Mouse (Mus musculus) hindbrain, embryonic 13.5 days (tissue): ENCODE data around the gene Mbtd1. TPM values are rescaled to one million over a fixed set of nuclear protein-coding genes. Genes with fewer than 3 reads are reported as not detected.
A peak's percentile ranks its signal among the peaks of the same experiment; 100 is the strongest.

ENCODE experiments used
- ATAC-seq: fragments of 200-750 bp; cut with Nextera tagmentation; 2 replicates; pipeline ENCODE4 v1.8.0; 2017; ENCODE audit warnings: moderate TSS enrichment; ENCODE audit not compliant: low FRiP score
- H3K27ac ChIP-seq: fragments of 300-500 bp; sonication (generic); 2 replicates; pipeline ENCODE4 v1.5.1; 2015; ENCODE audit warnings: inconsistent platforms, mild to moderate bottlenecking, moderate library complexity
- H3K27me3 ChIP-seq: fragments of 300-500 bp; sonication (generic); 2 replicates; pipeline ENCODE4 v1.6.1; 2015; ENCODE audit warnings: mild to moderate bottlenecking, inconsistent platforms
- H3K36me3 ChIP-seq: fragments of 300-500 bp; sonication (generic); 2 replicates; pipeline ENCODE4 v1.6.1; 2015; ENCODE audit warnings: mild to moderate bottlenecking, inconsistent platforms
- H3K4me1 ChIP-seq: fragments of 300-500 bp; sonication (generic); replicated peaks from 2 replicates; pipeline ENCODE4 v1.6.1; 2015; ENCODE audit warnings: inconsistent platforms
- H3K4me2 ChIP-seq: fragments of 300-500 bp; sonication (generic); 2 replicates; pipeline ENCODE4 v1.6.1; 2015; ENCODE audit warnings: inconsistent platforms, mild to moderate bottlenecking, moderate library complexity
- H3K4me3 ChIP-seq: fragments of 300-500 bp; sonication (generic); 2 replicates; pipeline ENCODE4 v1.5.1; 2015; ENCODE audit warnings: mild to moderate bottlenecking, inconsistent platforms
- H3K9ac ChIP-seq: fragments of 300-500 bp; sonication (generic); 2 replicates; pipeline ENCODE4 v1.6.1; 2015; ENCODE audit warnings: mild to moderate bottlenecking, inconsistent platforms
- H3K9me3 ChIP-seq: fragments of 300-500 bp; sonication (generic); 2 replicates; pipeline ENCODE4 v1.6.1; 2016; ENCODE audit warnings: inconsistent platforms
- WGBS: fragments of 180-500 bp; shearing (Covaris S2); methylation state at CpG from one replicate; pipeline ENCODE4 v1.1.7; 2015; 5-methylcytosine and 5-hydroxymethylcytosine counted together
- polyA plus RNA-seq: library from polyadenylated mRNA; unstranded; fragments of >200 nt; fragmentation: Nextera tagmentation; extraction: Ambion mirVana; gene quantifications from 2 replicates; pipeline ENCODE4 v1.2.1, GENCODE M21; 2015

The Mbtd1 gene
- 34.5 and 34.8 TPM in 2 replicates for polyA plus RNA-seq

DNA sequence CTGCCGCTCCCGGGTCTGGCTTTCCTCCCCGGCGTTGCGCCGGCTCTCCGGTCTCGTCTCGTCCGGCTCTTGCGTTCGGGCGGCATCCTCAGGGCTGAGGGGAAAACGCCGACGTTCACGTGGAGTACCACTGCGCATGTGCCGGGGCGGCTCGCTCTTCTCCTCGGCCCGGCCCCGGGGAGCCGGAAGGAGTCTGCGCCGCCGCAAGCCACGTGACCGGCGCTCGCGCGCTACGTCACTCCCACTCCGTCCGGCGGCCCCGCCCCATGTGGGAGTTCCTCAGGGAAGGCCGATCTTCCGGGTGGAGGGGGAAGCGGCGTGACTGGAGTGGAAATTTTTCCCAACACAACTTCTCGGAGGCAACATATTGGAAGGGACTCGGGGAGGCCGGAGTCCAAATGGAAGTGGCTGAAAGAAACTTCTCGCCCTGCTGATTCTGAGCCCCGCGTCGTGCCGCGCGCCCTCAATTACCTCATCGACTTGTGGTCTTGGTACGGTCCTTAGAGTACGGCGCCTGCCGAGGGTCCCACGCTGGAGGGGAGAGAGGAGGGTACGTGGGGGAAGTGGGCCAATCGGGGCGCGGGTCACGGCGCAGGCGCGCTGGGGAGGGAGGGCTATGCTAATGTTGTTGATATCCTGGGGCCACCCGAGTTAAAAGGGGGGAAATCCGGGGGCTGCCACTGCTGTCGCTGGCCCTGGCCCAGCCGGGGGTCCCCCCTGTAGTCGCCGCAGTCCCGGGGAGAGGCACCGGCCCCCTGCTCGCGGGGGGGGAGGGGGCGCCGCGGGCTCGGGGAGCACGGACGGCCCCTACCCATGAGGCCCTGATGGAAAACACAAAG lies at the start of gene Mbtd1, which contains the start of gene Utp18:
TSS of gene Mbtd1 (plus strand) at position 281 of the 839 bp plus-strand sequence.
TSS of gene Utp18 (minus strand) at position 195 of the 839 bp plus-strand sequence.
- no peaks in the 10 kb centered on the region for H3K27me3 ChIP-seq
- no peaks in the 10 kb centered on the region for H3K9me3 ChIP-seq
- H3K36me3 ChIP-seq = peaks cover 5% of the 10 kb centered on the region
- WGBS = under 1% methylated on average over 81 of the region's 83 CpGs
- ATAC-seq = peak; percentile 97
- peak within 1 kb of the TSS; percentile 97 for H3K4me2 ChIP-seq
- peaks cover 46% of the 10 kb centered on the region for H3K4me1 ChIP-seq
- peak within 1 kb of the TSS; percentile 95 for H3K27ac ChIP-seq
- peak within 1 kb of the TSS; percentile 97 for H3K4me3 ChIP-seq
- peak within 1 kb of the TSS; percentile 97 for H3K9ac ChIP-seq

DNA sequence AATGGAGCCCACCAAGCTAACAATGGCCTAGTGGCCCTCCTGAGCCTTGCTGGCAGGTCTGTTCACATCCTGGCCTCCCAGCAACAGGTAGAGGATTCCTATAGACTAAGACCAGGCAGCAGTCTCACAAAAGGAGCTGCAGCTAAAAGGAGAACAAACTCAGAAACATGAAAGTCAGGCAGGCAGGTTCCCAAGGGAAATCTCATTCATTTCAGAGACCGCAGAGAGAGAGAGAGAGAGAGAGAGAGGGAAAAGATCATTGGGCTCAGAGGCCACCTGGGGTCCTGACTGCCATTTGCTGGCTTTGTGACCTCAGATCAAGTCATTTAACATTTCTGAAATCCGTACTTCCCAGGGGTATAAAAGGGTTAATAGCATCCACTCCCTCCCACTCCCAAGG lies 38.3 kb upstream of the Mbtd1 start:
- H3K4me3 ChIP-seq = no peak overlapping the region
- ATAC-seq = no peak
- H3K9ac ChIP-seq = no peak overlapping the region
- no peaks in the 10 kb centered on the region for H3K9me3 ChIP-seq
- H3K27me3 ChIP-seq = no peaks in the 10 kb centered on the region
- H3K4me2 ChIP-seq = no peak overlapping the region
- H3K27ac ChIP-seq = no peak overlapping the region
- WGBS = 13% methylated on average over 2 of the region's 2 CpGs
- no peaks in the 10 kb centered on the region for H3K36me3 ChIP-seq
- peaks cover 6% of the 10 kb centered on the region; the same call in 1 of the 2 replicates for H3K4me1 ChIP-seq

DNA sequence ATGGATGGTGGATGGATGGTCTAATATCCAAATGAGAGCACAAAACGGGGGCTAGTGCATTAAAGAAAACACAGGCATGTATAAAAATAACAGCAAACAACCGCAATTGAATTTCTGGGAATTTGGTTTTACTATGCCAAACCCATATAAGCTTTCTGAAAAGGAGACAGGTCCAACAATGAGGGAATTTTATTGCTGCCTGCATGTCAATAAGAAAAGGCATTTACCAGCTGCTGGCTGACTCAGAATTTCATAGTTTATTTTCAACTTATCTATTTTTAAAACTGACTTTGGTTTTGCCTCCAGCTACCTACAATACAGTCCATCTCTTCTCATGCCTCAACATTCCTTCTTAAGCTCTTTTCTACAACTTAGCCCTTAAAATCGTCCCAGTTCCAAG lies 33.1 kb upstream of the Mbtd1 start:
- Histone ChIP-seq H3K9ac (no peak overlapping the region), H3K36me3 (no peaks in the 10 kb centered on the region), H3K4me3 (no peak overlapping the region), H3K9me3 (no peaks in the 10 kb centered on the region), H3K4me1 (peaks cover 6% of the 10 kb centered on the region; the same call in 1 of the 2 replicates), H3K4me2 (no peak overlapping the region), H3K27me3 (no peaks in the 10 kb centered on the region), H3K27ac (no peak overlapping the region)
- ATAC-seq = no peak
- 91% methylated on average over 3 of the region's 3 CpGs for WGBS

DNA sequence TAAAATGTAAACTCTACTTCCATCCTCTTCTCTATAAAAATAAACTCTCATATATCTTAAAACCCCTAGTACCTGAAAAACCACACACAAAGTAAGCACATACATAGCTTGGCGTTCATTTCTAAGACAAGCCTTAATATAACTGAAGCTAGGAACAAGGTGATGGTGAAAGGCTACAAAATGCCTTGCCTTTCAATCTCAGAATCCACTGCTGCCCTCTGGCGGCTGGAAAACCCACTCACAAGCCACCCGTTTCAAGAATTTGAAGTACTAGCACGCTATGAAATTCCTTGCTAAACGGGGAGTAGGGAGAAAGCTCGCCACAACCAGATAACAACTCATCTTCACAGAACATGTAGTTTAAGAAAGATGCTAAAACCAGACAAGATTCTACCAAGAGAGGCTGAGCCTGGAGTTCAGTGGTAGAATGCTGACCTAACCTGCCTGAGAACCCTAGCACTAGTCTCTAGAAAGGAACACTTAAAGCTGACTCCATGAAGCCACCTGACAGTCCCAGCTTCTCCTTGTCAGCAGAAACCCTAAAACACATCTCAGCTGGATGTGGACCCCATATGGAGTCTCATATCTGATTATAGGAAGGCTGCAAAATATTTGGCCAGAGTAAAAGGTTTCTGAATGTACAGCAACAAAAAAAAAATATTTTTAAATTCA lies 29.2 kb upstream of the Mbtd1 start:
- no peak overlapping the region for H3K4me3 ChIP-seq
- no peaks in the 10 kb centered on the region for H3K9me3 ChIP-seq
- peak; percentile 57; the same call in 1 of the 2 replicates for ATAC-seq
- no peak overlapping the region for H3K9ac ChIP-seq
- H3K27me3 ChIP-seq = no peaks in the 10 kb centered on the region
- peaks cover 13% of the 10 kb centered on the region for H3K36me3 ChIP-seq
- peaks cover 4% of the 10 kb centered on the region; the same call in 1 of the 2 replicates for H3K4me1 ChIP-seq
- 7% methylated on average over 6 of the region's 6 CpGs for WGBS
- H3K27ac ChIP-seq = no peak overlapping the region
- peak overlapping the region; percentile 30 for H3K4me2 ChIP-seq

DNA sequence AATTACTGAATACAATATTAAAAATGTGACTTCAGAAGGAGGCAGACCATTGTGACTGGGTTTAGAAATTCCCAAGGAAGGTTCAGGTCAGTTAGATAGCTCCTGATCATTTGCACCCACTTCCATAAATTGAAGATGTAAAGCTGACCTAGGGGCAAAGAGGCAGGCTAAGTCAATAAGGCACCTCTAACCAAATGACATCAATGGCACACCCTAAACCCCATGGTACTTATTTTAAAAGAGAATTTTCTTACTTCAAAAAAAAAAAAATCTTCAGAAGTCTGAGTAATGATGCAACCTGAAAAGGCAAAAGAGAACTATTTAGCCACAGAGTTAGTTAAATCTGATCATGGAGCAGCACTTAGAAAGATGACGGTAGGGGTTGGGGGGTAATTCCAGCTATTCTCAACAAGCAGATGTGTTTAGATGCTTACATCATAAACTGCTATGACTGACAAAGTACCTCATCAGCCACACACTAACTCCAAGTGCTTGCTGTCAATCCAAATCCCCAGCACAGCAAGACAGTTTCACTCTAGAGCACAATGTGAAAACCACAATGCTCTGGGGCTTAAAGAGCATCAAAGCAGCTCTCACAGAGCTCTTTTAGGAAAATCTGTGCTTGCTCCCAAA lies 25.0 kb upstream of the Mbtd1 start:
- no peak overlapping the region for H3K9ac ChIP-seq
- H3K4me2 ChIP-seq = no peak overlapping the region
- ATAC-seq = no peak
- no peaks in the 10 kb centered on the region for H3K9me3 ChIP-seq
- no peak overlapping the region for H3K4me3 ChIP-seq
- no peak overlapping the region for H3K27ac ChIP-seq
- 89% methylated on average over 1 of the region's 1 CpGs for WGBS
- H3K4me1 ChIP-seq = peaks cover 4% of the 10 kb centered on the region; the same call in 1 of the 2 replicates
- H3K27me3 ChIP-seq = no peaks in the 10 kb centered on the region
- H3K36me3 ChIP-seq = peaks cover 32% of the 10 kb centered on the region

DNA sequence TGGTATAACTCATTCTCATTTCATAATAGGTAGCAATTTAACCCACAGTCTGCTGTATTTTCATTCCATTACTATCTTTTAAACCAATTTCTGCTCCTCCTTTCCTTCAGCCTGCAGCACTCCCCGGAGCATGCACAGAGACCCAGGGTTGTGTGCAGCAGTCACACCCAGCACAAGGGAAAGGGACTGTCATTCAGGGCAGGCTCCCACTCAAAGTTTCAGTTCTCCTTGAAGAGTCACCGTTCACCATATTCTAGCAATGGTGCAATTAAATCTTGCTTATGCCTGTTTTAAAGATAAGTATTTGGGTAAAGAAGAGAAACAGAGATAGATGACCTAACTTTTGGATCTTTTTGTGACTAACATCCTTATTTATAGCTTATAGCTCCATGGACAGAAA lies 24.5 kb upstream of the Mbtd1 start:
- no peak overlapping the region for H3K4me3 ChIP-seq
- H3K9ac ChIP-seq = no peak overlapping the region
- no peak overlapping the region for H3K4me2 ChIP-seq
- H3K9me3 ChIP-seq = no peaks in the 10 kb centered on the region
- peaks cover 4% of the 10 kb centered on the region; the same call in 1 of the 2 replicates for H3K4me1 ChIP-seq
- no peaks in the 10 kb centered on the region for H3K27me3 ChIP-seq
- ATAC-seq = no peak
- H3K36me3 ChIP-seq = peaks cover 36% of the 10 kb centered on the region
- H3K27ac ChIP-seq = no peak overlapping the region
- 100% methylated on average over 2 of the region's 2 CpGs for WGBS

DNA sequence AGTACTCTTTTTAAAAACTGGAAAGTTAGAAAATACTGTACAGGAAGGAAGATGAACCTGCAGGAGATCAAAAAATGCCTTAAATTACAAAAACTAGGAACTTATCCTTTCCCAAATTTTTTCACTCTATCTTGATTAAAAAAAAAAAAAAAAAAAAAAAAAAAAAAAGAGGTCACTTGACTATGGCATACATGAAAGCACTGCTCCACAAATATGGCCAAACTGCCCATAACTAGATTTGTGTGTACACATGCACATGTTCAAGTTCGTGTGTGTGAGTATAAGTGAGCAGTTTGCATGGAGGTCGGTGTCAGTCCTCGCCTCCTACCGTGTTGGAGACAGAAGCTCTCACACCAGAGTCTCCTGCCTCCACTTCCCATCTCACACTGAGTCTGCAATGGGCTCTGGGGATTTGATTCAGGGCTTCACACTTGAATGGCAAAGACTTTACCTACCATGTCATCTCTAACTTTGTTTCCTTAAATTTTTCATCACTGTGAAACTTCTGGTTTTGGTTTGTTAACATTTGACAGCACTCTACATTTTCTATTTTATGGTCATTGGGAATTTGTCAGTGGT lies 23.5 kb upstream of the Mbtd1 start:
- H3K9ac ChIP-seq = no peak overlapping the region
- H3K27me3 ChIP-seq = no peaks in the 10 kb centered on the region
- H3K4me2 ChIP-seq = no peak overlapping the region
- no peaks in the 10 kb centered on the region for H3K4me1 ChIP-seq
- ATAC-seq = no peak
- H3K36me3 ChIP-seq = peaks cover 45% of the 10 kb centered on the region
- H3K27ac ChIP-seq = no peak overlapping the region
- H3K4me3 ChIP-seq = no peak overlapping the region
- WGBS = 91% methylated on average over 4 of the region's 4 CpGs
- no peaks in the 10 kb centered on the region for H3K9me3 ChIP-seq

DNA sequence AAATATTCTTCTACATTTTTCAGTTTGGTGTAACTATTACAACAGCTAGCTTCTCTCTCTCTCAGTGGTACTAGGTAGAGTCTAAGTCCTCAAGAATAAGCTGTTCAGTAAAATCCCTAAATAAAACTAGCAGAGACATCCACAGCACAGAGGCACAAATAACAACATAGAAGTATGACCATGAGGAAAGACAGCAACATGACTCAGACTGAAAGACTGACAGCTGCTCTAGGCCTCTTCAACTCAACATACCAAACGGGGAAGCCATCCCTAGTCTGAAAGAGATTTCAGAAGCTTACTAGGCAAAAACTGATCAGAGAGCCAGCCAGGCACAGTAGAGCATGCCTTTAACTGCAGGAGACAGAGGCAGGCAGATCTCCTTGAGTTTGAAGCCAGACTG lies 23.0 kb upstream of the Mbtd1 start:
- peaks cover 50% of the 10 kb centered on the region for H3K36me3 ChIP-seq
- H3K4me3 ChIP-seq = no peak overlapping the region
- 93% methylated on average over 1 of the region's 1 CpGs for WGBS
- no peaks in the 10 kb centered on the region for H3K27me3 ChIP-seq
- ATAC-seq = no peak
- H3K9me3 ChIP-seq = no peaks in the 10 kb centered on the region
- no peak overlapping the region for H3K27ac ChIP-seq
- no peak overlapping the region for H3K9ac ChIP-seq
- no peaks in the 10 kb centered on the region for H3K4me1 ChIP-seq
- H3K4me2 ChIP-seq = no peak overlapping the region

DNA sequence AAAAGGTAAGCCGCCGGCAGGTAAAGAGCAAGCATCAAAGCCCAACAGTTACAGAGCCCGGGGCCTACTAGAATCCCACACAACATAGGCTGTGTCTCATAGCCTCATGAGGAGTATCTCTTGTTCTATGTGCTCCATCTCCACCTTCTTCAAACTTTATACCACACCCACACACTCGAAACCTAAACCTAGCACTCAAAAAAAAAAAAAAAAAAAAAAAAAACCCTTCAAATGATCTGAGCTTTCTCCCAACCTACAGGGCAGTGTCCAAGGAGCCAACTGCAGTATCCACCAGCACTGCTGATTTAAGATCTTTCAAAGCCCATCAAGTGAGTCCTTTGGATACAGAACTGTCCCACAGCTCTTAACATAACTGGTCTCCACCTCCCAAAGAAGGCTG lies 1.6 kb upstream of the Mbtd1 start:
- Histone ChIP-seq H3K36me3 (peaks cover 22% of the 10 kb centered on the region), H3K27me3 (no peaks in the 10 kb centered on the region), H3K4me2 (peak overlapping the region; percentile 61), H3K27ac (peak overlapping the region; percentile 18; the same call in 1 of the 2 replicates), H3K9me3 (no peaks in the 10 kb centered on the region), H3K4me3 (peak overlapping the region; percentile 97), H3K4me1 (peaks cover 35% of the 10 kb centered on the region), H3K9ac (peak overlapping the region; percentile 97)
- no peak for ATAC-seq
- WGBS = 91% methylated on average over 4 of the region's 4 CpGs

DNA sequence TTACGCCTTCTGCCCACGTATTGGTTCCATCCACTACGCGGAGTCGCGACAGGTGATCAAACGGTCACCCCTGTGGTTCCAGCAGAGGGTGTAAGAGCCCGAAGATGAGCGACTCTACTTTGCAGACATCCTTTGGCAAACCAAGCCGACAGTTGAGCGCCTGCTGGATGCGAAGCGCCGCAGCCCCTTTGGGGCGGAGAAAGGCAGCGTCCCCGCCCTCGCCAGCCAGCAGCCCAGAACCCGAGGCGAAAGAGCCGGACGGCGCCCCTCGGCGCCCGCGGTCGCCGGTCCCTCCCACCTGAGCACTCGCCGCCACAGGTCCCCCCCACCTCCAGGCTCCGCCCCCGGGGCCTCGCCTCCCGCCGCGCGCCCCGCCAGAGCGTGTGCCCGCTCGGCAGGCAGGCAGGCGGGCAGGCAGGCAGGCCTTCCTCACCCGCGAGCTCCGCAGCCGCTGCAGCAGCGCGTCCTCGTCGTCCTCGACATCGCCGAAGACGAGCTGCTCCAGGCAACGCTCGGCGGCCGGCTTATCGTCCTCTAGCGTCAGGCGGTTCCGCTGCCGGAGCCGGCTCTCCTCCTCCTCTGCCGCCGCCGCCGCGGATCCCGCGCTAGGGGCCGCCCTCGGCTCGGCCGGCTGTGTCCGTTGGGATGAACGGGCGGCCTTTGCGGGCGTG lies 616 bp upstream of the Mbtd1 start:
- no peaks in the 10 kb centered on the region for H3K9me3 ChIP-seq
- peak overlapping the region; percentile 97 for H3K9ac ChIP-seq
- peak overlapping the region; percentile 97 for H3K4me3 ChIP-seq
- under 1% methylated on average over 71 of the region's 81 CpGs for WGBS
- peak overlapping the region; percentile 95 for H3K27ac ChIP-seq
- ATAC-seq = peak; percentile 49
- peaks cover 13% of the 10 kb centered on the region for H3K36me3 ChIP-seq
- no peaks in the 10 kb centered on the region for H3K27me3 ChIP-seq
- H3K4me1 ChIP-seq = peaks cover 40% of the 10 kb centered on the region
- peak overlapping the region; percentile 61 for H3K4me2 ChIP-seq

DNA sequence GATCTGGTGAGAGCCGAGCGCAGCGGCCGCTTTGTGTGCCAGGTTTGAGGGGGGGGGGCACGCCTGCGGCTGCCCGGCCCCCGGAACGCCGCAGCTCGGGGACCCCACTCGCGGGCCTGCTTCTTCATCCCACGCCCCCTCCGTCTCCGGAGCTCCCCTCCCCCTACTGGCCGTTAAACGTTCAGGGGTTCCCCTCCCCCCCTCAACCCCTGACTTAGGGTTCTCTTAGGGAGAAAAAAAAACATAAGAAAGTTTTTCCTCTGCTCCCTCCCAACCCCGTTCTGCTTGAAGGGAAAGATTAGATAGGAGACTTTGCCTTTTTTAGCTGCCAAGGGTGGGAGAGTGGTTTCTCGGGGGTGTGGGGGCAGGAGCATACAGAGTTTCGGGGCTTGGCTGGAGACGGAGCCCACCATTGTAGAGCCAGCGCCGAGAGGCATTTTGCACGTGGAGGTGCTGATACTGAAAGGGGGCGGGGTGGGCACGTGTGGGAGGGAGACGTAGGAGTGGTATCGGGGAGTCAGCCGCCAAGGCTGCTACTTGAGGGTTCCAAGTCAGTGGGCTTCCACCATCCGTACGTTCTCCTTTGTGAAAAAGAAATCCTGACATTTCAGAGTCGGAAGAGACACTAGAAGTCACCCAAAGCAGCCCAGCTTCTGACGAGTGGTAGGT lies 893 bp downstream of the Mbtd1 start:
- H3K9ac ChIP-seq = peak overlapping the region; percentile 97

More for the DNA sequence above, 893 bp downstream of the Mbtd1 start:
- peaks cover 2% of the 10 kb centered on the region for H3K36me3 ChIP-seq
- H3K27me3 ChIP-seq = no peaks in the 10 kb centered on the region
- WGBS = under 1% methylated on average over 32 of the region's 34 CpGs
- peak overlapping the region; percentile 95 for H3K27ac ChIP-seq
- ATAC-seq = no peak
- peak overlapping the region; percentile 97 for H3K4me2 ChIP-seq
- H3K4me3 ChIP-seq = peak overlapping the region; percentile 97
- peaks cover 47% of the 10 kb centered on the region for H3K4me1 ChIP-seq
- H3K9me3 ChIP-seq = no peaks in the 10 kb centered on the region
